Mouse (Mus musculus) c-Kit-positive CD71-positive TER-119-positive erythroid progenitor cells, embryonic 14.5 days (primary cell): ENCODE data around the gene Ttc7b.

Source experiments
- DNase-seq: peaks from one replicate; pipeline ENCODE4 v3.0.0-alpha.2; 2013; ENCODE audit warnings: low spot score

Ttc7b gene

DNA sequence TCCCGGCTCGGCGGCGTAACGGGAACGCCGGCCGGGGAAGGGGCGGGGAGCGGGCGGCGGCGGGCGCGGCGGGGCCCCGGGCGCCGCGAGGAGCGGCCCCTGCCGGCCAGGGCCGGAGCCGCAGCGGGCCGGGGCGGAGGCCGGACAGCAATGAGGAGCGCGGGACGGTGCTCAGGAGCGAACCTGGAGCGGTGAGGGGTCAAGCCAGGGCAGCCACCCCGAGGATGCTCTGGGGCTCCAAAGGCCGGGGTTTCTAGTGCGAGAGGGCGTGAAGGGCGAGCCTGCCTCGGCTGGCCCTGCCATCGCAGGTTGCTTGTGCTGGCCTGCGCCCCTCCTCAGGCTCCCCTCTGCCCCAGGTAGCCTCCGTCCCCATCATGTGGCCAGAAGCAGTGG is at the start of gene Ttc7b:
Gene Ttc7b (minus strand): TSS at position 33 of the 393 bp plus-strand sequence.
- DNase-seq, result peak; percentile 13

DNA sequence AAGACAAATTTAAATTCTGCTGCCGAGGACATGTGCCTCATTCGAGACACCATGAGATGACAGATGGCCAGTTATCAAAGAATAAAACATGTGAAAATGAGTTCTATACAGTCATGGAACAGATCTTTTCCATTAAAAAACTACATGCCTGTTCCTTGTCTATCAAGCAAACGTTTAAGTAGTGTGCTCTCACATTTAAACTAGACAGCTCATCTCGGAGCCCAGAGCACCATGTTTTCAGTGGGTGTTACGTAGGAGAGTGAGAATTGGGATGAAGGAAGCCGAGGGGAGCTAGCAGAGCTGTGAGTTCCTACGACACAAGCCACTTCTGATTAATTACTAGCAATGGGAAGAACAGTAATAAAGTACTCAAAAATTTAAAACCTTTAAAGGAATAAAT is 48.2 kb upstream of the Ttc7b start:
- no peak for DNase-seq

DNA sequence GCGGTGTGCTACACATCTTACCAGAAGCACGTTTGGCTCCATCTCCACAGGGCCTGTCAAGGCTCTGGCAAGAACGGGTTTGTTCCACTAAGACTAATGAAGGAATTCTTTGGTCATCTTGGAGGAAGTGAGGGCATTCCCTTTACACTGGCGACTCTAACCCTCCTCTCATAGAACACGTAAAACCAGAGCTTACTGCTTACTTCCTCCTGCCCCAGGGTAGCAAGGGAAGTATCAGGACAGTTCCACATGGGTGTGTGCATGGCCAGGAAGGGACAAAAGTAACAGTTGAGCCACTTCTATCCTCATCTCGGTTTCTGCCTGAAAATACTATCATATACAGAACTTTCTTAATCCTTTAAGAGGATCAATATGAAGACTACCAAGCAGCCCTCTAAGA is 47.5 kb upstream of the Ttc7b start:
- no peak for DNase-seq

DNA sequence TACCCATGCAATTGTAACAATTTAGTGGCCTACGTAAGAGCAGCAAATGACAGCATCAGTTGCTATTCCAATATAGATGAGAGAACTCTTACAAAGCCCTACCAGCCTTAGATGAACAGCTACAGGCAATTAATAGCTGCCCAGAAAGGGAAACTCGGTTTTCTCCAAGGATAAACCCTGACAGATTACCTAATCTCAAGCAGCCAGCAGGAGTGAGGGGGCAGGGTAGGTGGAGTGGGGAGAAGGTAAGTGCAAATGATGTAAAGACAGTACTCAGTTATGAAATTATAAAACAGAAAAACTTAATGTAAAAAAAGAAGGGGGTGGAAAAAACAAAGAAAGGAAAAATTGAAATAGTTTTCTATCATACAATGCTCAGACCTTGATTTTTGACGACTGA is 47.0 kb upstream of the Ttc7b start:
- DNase-seq, result no peak

DNA sequence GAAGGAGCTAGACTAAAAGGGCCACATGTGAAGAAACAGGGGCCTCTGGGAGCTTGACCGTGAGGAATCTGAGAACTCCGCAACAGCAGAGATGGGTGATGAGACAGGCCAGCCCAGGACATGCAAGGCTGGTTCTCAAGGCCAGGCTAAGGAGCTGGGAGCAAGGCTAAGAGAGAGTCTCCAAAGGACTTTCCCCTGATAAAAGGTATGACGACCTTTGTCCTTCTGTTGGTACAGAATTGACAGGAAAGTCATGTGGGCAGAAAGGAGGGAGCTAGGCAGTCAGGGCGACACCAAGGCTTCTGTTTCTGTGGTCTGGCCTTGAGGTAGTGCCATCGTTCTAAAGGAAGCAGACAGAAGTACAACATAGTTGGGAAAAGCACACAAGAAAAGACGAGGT is 33.0 kb upstream of the Ttc7b start:
- DNase-seq, result no peak

DNA sequence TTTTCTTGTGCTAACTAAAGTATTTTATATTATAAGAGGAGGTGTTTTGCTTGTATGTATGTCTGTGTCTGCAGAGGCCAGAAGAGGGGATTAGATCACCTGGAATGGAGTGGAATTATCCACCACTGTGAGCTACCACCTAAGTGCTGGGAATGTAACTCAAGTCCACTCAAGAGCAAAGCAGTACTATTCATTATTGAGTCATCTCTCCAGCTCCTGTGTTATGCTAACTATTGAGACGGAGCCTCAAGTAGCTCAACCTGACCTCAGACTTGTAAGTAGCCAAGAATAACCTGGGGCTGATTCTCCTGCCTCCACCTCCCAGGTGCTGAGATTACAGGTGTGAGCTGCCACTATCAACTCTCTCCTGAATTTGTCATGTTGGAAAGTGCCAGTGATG is 31.3 kb upstream of the Ttc7b start:
- DNase-seq, result no peak

DNA sequence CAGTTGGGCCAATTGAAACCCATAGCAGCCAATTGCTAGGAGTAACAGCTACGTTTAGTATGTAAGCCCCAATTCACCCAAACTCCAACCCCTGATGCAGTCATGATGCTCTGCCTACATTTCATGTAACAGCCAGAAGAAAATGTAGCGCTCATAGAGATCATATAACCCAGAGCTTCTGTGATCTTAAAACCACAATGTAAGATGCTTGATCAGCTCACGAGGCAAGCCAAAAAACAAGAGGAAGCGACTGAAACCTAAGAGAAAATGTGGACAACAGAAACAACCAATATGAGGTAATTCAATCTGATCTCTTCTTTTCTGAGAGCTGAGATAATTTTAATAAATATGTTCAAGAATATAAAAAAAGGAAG is 23.6 kb upstream of the Ttc7b start:
- no peak for DNase-seq

DNA sequence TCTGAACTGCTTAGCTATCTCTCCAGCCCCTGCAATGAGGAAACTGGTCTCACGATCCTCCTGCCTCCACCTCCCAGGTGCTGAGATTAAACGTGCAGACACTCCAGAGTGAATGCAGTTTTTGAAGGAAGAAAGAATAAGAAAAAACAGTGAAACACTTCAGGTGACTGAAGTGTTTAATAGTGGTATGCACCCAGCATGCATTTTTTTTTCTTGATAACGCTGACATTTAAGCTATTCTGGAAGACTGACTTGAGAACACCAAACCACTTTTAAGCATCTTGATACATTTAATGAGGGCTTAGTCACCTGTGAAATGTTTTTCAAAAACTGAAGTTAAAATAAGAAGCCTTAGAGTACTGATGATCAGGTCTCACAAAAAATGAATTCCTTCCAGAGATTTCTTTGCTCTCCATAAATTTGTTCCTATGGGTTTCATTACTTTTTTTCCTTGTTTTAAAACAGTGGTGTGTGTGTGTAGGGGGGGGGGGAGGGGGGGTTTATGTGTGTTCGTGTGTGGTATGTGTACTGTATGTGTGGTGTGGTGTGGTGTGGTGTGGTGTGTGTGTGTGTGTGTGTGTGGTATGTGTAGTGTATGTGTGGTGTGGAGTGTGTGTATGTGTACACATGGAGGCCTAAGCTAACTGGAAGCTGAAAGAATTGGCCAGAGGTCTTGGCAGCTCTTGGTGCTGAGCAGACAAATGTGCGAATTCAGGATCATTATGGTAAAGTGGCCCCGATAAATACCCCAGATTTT is 23.0 kb upstream of the Ttc7b start:
- no peak for DNase-seq

DNA sequence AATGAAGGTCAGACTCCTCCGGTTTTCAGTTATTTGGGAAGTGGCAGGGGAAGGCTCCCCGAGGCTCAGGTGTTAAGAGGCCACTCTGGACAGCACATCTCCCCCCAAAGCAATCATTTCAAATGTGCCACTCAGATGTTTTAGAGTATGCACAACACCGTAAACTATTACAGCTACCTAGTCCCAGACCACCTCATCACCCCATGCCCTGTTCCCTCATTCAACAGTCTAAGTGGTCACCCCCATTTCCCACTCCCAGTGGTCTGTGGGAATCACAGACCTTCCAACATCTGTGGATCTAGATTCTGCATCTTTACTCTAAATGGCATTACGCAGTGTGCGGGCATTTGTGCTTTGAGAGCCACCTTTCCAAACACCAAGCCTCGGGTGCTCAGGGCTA is 21.9 kb upstream of the Ttc7b start:
- no peak for DNase-seq

DNA sequence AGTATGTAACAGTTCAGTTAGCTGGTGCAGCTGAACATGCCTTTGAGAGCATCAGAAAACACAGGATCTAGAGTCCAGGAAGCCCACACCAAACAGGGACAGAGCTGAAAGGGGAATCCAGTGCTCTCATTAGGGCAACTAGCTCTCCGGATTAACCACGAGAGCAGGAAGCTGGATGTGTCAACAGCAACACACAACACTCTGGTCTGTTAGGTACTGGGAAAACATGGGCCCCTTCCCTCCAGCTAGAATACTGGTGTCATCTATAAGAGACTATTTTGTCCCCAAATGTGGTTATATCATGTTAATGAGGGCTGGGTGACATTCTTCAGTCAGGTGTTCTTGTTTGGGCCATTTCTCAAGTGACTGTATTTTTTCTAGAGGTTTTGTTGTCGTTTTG is 21.4 kb upstream of the Ttc7b start:
- no peak for DNase-seq

DNA sequence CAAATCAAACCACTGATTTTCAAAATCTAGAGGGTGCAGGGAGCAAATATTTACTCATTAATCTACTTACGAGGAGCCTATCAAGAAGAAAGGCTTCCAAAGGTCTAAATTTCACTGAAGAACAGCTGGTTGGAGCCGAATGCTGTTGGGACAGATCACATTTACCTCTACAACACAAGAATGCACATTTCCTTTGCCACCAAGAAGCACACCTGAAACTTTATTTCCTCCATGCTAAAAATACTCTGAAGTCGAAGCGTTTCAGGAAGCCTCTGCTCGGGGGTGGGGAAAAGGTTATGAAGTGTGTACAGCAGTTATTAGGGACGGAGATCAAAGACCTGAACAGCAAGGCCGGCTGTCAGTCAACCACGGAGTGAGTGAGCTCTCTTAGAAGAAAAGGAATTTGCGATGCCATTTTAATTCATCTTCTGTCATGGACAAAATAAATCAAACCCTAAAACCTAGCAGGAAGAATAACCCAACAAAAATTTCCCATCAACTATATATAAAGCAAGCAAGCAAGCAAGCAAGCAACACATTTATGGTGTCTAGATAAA is 18.6 kb upstream of the Ttc7b start:
- DNase-seq, result no peak

DNA sequence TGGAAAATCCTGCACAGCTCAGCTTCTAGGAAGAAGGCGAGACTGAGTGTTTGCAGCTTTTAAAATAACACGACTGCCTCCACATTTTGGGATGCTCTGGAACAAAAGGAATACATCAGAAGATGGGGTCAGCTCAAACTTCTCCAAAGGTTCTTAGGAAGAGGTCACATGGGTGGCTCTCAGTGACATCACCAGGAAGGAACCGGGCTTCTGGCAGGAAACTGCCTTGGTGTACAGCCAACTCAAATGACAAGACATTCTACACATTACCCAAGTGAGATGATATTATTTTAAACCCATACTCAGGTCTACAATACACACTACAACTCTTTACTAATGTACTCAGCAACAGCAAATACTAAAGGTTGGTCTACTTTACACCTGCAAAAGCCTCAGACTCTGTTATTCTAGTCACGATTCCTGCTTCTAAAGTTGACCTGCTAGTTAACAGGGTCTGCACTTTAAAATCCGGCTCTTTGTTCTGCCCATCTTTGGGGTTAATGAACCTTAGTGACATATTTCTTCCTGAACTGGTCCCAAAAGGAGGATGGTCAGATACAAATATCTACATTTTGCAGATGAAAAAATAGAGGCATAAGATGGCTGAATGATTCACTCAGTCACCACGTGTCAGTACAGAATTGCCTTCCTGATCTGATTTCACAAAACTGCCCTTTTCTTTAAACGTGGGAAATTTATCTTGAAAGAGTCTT is 18.0 kb upstream of the Ttc7b start:
- no peak for DNase-seq

DNA sequence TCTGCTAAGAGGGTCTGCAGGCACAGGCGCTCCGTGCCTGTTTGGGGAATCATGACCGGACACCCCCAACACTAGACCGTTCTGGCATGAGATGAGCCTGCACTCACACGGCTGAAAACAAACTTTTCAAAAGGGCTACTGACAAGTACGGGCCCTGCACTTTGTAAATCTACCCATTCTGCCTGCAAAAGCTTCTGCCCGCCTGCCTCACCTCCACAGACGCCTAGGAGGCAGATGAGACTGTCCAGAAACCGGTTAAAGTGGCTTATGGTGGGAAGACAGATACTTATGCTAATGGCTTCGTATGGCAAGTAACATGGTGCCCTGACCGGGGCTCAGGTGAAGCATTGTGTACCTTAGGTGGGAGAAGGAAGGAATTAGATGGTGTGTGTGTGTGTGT is 16.5 kb upstream of the Ttc7b start:
- no peak for DNase-seq

DNA sequence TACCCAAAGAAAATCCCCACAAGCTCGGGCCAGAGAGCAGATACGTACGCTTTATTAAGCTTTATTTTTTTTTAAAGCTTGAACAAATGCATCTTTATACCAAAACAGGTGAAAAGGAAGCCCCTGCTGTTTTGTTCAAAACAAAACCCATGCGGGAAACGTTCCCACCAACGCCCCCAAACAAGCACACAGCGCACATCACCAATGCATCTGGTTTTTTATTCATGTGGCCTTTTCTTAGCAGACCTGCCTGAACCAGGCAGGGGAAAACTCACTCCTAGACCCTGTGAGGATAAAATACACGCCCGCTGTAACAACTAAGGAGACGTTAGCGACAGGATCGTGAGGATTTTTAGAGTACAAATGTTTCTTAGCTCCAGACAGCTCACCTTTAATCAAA is 14.4 kb upstream of the Ttc7b start:
- DNase-seq, result no peak

DNA sequence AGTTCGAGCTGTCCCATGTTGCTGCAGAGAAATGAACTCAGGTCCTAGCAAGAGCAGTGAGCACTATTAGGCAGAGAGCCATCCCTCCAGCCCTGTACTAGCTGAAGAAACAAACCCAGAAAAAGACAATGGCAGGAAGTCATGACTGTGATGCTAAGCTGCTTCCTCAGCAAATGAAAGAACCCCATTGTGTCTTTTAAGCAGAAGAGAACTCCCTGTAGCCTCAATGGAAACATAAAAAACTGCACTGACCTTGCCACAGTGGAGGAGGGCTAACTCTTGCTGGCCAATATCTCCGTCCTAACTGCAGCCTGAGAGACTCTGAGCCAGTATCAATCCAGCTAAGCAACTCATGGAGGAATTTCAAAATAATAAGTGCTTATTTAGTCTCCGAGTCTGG is 13.4 kb upstream of the Ttc7b start:
- DNase-seq, result no peak

DNA sequence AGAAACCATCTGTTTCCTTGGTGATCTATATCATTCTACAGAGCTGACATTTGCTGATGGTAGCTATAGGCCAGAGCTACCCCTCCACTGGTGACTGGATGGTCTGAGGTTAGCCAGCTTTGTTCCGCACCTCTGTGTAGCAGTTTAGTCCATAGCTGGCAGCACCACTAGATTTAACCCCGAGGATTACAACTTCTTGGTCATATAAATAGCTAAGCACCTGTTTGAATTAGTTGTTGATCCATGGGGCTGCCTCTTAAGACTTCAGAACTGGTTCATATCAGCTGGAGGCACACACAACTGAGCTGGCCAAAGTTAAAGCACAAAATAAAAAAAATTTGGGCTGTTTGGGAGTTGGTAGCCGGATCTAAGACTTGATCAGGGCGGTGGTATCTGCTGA is 12.6 kb upstream of the Ttc7b start:
- no peak for DNase-seq

DNA sequence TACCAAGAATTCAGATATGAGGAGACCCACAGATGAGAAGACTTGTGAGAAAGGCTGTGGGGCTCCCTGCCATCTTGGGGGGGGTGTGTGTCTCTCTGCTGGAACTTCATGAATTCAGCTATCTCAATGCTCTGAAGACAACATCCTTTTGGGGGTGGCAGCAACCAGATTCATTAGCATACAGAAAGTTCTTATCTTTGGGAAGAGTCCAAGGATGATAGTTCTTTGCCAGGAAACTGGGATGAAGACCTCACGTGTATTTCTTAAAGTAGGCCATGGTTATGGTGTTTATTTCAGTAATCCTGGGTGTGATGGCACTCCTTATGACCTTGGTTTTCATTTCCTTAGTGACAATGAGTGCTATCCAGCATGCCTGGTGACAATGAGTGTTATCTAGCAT is 11.1 kb upstream of the Ttc7b start:
- no peak for DNase-seq

DNA sequence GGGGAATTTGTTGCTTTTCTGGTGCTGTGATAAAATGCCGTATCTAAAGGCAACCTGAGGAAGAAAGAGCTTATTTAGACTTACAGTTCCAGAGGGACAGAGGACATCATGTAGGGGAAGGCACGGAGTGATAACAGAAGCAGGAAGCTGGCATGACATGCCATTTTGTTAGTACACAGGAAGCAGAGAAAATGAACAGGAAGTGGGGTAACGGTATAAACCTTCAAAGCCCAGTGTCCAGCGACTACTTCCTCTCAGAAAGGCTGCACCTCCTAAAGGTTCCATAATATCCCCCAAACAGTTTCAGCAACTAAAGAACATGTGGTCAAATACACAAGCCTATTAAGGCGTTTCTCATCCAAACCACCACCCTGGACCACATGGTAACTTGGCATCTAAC is 10.2 kb upstream of the Ttc7b start:
- no peak for DNase-seq

DNA sequence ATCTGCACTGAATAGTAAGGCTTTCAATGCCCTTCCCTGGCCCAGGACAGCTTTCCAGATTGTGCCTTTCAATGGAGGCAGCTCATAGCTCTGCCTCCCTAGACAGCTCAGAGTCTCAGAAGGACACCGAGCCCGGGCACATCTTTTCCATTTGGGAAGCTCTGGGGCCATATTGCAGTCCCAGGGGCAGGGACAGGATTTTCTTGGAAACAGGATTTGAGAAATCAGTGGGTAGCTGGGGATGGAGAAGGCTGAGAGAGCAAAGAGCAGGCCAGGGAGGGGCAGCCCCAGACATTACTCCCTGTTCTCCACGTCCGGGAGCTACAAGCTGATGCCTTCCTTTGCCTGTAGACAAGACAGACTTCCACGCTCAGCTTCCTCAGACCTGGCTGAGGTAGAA is 9.0 kb upstream of the Ttc7b start:
- DNase-seq, result no peak

DNA sequence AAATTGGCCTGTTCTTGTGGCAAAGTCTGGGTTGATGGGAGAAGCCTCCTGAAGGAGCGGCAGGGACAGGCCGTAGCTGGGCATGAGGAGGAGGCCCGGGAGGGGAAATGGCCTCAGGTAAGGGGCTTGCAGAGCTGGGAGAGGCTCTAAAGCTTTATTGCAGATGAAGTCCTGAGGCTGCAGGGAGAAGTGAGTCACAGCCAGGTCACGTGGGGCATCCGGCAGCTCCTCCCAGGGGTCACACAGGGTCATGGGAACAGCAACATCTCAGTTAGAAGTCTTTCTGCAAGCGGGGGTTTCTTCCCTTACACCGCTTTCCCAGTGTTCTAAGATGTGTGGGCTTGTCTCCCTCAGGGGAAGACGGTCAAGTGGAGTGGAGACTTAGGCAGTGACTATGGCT is 8.5 kb upstream of the Ttc7b start:
- DNase-seq, result no peak

DNA sequence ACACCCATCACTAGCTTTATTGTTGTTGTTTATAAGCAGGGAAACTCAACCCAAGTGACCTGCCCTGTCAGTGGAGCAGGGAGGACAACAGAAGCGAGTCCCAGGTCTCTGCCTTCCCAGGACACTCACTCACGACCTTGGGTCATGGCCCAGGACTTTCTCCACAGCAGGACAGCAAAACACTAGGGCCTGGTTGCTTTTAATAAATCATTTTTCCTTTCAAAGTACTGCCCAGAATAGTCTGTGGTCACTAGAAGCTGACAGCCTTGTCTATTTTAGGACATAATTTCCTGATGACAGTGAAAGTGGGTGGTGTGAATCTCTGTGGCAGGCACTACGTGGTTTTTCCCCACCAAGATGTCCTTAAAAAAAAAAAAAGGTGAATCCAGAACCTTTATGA is 7.6 kb upstream of the Ttc7b start:
- no peak for DNase-seq

DNA sequence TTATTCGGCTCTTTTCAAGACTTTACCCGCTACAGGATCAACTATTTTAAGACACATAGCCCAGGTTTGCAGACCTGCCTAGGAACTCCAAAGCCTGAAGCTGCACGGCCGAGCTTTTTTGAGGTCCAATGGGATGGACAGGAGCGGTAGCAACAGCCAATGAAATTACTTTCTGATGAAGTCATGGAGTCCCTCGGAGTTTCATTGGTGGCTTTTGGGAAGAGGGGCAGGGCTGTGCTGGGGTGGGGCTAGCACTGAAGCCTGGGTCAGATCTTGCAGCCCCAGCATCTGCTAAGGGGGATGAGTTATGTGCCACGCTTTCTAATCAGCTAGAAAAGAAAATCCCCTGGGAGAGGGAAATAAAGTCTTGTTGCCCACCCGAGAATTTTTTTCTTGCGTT is 7.1 kb upstream of the Ttc7b start:
- peak; percentile 42 for DNase-seq

DNA sequence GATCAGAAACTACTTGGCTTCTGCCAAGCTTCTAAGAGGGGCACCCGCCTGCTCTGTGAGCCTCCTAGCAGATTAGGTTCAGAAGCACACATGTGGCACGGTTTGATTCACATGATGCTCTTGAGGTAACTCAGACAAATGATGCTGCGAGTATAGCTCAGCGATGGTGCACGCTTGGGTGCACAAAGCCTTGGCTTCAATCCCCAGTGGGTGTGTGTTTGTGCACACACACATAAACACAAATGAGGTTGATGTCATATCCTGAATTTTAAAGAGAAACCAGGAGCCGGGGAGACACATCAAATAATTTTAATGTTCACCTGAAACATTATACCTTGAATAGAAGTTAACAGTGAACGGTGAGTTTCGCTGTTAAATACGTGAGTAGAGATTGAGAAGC is 6.6 kb upstream of the Ttc7b start:
- no peak for DNase-seq

DNA sequence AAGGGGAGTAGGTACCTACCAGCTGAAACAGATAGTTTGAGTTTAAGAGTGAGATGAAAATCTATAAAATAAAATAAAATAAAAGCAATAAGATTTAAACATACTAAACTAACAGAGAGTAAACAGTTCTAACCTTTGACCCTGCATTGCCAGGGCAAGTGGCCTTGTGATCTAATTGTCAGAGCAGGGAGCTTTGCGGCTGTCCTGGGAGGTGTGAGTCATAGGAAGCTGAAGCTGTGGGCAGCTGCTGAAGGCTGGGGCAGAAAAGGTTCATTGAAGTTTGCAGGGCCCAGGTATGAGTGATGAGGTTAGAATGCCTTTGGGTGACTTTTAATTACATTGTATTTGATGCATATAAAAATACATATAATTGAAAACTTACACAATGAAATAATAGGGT is 5.3 kb upstream of the Ttc7b start:
- DNase-seq, result no peak
